Mouse (Mus musculus) lung, postnatal 25 days (tissue): ENCODE data around the gene Ankfn1.

ENCODE experiments used
- DNase-seq: peaks from one replicate; pipeline ENCODE4 v3.0.0; 2022; ENCODE audit warnings: low spot score

Ankfn1 gene

DNA sequence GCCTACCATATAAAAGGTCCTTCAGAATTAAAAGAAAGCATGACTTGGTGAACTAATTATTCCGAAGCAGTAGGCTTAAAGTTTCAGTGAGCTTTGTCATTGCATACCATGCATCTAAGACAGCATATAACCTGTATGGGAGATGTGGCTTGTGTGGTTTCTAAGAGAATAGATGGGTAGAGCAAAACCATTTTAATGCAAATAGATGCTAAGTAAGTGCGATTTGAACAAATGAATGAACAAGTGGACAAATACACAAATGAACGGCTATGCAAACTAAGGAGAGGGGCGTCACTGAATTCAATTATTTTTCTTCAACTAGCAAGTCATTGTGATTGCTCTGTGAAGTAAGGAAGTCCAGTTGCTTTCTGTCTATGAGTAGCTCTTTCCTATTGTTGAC is 198.3 kb downstream of the Ankfn1 start:
- DNase-seq: no peak

DNA sequence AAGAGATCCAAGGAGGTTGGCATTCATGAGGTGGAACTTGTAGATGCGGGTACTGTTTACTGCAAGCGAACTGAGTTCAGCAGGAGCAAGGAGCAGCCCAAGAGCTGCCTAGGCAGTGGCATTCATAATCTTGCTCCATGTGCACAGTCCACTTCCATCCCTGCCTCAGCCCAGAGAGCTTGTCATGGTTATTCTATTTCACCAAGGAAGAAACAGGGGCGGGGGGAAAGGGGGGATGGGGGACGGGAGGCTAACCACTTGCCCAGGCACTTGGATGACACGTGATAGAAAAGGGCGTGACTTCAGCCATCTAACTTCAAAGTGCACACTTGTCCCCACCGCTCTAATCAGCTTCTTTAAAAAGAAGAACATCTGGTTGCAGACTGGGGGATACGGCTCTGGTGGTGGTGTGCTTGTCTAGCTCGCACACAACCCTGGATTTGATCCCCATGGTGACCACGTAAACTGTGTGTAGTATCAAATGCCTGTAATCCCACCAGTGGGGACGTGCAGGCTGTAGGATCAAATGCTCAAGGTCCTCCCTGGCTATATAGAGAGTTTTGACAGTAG is 203.1 kb downstream of the Ankfn1 start:
- no peak for DNase-seq

DNA sequence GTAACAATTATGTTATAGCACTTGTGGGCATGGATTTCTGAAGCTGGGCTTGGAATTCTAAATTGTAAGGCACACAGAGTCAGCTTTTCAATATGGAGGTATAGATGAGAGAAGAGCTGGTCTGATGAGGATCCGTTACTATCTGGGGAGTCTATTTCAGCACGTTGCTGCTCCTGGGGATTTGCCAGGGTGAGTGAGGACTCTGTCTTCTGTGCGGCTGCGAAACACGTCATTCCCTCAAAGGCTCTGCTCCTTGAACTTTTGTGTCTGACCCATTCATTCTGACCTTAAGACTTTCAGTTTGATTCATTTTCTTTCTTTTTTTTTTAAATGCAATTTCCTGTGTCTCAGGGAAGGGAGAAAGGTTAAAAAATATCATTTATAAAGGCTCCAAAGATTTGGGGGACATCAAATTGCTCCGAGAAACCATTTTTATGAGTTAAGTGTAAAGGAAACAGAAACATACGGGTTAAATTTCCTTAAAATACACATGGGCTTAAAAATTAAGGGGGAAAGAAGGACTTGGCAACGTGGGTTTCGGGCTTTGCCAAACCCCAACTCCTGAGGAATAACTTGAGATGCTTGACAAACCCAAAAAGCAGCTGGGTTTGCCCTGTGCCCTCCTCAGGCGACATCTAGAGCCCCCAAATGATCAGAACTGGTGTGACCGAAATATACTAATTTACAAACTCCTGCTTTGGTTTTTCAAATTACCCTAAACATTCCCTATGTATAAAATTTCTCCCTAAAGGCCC is 207.9 kb downstream of the Ankfn1 start:
- DNase-seq: no peak

DNA sequence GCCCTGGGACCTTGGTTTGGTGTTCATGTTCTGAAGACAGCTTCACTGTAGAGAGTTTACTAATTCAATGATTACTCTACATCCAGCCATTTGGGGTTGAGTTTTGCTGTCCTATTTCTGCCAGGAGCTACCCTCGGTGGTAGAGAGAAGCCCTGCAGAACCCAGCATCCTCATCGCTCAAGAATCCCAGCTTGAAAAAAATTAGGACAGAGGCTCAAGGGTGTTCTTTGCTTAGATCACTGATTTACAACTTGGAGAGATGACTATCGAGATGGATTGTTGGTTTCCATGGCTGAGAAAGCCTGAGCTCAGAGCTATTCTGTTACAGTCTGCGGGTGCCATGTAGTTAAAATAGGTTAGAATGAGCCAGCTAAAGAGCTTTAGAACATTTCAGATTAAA is 209.2 kb downstream of the Ankfn1 start:
- DNase-seq: no peak

DNA sequence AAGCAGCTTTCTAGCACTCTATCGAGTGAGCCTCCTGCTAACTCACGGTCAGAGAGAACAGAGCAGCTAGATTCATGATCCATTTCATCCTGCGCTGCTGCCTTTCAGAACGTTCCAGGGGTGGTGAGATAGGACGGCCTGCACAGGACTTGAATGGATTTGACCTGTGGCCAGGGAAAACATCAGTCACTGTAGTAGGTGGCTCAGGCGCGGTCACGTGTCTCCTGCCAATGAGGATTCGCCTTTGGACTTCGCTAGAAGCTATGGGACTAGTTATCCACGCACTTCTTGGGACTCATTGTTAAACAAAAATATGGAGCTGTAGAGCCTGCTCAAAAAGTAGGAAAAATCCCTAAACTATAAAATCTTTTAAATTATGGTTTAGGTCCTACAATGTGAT is 226.0 kb downstream of the Ankfn1 start:
- DNase-seq: no peak

DNA sequence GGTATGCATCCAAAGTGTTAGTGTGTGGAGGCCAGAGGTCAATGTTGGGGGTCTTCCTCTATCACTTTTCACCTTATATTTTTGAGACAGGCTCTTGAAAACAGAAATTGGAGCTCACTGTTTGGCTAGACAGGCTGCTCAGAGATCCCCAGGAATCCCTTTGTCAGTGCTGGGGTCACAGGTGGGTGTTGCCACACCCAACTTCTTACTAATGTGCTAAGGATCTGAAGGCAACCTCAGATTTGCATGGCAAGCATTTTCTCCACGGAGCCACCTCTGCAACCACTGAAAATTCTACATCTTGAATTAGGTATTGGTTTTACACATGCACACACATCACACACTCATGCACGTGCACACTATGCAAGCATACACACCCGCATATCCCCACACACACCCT is 226.5 kb downstream of the Ankfn1 start:
- no peak for DNase-seq

DNA sequence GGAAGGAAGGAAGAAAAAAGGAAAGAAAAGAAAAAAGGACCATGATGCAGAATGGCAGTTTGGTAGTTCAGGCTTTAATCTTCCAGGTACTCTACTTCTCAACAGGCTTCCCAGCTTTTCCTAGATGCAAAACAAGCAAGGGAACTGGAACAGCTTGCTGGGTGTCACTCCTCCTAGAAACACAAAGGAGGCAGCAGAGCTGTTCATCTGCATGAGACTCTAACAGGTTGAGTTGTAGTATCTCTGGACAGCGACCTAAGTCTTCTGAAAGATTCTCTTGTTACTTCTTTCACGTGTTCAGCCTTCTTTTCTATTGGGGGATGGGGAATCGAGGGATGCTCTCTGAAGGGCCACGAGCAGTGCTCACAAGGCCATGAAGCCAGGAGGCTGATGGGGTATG is 228.7 kb downstream of the Ankfn1 start:
- DNase-seq: no peak

DNA sequence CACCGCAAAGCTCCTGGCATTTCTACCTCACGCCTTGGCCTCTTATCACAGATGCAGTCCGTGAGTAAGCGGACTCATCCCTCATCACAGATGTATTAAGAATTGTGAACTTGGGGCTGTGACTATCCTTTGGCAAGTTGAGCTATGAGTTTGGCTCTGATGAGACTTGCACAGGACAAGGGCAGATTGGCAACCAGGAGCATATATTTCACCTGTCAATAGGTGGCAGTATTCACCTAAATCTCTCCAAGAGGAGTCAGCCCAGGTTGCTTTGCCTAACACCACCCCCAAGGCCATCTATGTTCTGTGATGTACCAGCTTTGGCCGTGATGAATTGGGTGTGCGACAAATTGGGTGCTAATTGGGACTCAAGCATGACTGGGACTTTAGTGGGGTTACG is 231.3 kb downstream of the Ankfn1 start:
- peak; percentile 59 for DNase-seq

DNA sequence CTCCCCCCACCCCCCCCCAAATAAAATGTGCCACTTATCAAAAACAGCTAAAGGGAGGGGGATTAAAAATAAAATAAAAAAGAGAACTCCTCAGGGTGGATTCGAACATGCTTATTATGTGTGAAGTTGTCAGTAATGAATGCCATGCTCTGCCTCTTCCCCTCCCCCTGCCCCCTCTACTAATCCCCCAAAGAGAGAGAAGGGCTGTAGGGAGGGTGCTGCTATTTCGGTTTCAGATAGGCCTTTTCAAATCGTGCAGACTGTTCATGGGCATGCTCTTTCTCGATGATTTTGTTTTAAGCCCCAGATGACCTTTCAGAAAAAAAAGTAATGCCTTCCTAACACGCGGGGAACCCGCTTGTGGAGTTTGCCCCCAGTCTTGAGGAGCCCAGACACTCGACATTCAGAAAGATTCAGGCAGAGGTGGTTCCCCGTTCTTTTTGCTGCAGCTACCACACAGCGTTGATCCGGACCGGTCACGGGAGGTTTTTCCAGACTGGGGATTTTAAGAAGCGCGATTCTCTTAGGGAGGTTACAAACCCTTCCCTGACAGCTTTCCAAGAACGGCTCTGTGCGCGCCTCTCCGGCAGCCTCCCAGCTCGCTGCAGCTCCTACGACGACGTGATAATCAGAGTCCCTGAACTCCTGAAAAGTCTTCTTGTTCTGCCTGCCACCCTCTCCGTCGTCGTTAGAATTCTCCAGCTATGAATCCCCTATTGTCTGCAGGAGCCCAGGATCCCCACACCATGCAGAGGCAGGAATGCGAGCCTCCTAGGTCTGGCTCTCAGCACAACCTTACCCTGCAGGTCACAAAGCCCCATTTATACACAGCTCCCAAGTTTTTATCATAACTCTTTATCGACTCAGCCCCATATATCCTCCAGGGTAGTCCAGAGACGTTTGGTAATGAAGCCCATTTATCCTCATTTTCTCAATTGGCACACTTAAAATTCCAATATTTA is 232.3 kb downstream of the Ankfn1 start:
- DNase-seq: no peak

DNA sequence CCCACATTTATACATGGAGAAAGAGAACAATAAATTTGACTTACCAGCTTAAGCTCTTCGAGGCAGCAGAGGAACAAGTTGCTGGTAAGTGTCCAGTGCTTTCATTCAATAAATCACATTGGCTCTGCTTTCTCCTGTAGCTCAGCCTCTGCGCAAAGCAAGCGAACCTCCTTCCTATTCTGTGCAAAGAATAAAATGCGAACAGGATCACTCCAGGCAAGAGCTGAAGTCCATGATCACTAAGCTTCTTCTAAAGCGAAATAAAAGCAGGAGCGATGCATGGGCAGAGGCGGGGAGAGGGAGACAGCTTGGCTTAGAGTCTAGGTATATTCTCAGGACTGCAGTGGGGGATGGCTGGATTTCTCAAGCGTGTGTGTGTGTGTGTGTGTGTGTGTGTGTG is 239.1 kb downstream of the Ankfn1 start:
- no peak for DNase-seq

DNA sequence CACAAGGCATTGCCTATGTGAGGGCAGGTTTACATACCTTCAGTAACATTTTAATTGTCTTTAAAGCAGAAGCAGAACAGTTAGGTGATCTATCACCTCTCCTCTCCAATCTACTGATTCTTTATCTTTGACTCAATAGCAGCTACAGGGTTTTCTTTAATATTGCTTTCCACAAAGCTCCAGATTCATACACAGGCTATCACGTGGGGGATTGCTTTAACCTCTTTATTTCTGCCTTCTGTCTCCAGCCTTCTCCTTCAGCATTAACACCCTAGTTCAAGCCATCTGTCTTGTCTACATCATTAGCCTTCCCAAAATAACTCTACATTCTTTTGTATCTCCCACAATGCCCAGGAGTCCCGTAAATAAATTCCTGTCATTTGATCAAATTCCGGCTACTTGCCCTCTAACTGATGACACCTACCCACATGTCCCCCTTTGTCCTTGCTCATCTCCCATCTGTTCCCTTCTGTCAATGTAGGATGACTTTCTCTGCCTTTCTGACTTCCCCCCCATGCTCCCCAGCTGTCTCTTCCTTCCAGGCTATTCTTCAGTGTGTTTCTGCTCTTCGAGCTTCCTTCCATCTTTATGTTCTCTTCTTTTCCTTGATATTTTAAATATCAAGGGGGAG is 249.5 kb downstream of the Ankfn1 start:
- DNase-seq: no peak

DNA sequence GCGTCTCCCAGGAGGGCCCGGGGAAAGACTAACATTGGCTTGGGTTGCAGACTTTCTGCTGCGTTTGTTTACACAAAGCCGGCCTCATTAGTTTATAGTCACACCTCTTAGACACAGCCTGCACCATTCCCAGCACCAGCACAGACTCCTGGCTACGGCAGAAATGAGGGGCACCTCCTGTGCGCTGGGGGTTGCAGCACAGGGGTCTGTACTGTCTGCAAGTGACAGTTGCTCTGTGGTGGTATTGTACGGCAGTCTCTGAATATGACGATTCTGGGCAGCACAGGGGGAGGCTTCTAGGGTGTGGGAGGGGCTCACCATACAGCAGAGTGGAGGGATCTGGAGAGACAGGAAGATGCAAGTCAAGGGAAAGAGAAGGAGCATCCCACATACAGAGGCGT is 262.0 kb downstream of the Ankfn1 start:
- DNase-seq: no peak

DNA sequence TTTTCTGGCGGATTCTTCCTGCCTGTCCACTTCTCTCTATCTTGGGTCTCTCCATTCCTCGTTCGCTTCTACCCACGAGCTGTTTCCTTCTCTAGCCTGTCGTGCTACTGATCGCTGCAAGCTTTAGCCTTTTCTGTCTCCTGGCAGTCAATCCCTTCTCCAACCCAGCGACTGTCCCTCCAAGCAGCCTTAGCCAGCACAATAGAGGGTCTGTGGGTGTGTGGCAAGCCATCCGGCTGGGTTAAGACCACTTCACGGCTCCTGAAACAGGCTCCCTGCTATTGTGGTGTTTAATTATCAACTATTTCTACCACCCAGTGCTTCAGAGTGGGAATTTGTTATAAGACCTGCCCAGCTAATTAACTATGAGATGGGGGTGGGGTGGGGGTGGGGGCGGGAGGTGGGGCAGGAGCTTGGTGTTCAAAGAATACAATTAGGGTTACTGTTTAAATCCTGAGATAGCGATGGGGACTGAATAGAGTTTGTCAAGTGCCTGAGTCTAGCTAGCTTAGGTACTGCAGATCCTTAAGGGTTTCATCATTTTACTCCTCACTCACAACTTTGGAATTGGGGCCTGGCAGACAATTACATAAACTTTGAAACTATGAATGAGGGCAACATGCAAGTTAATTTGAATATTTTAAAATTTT is 268.7 kb downstream of the Ankfn1 start:
- DNase-seq: no peak

DNA sequence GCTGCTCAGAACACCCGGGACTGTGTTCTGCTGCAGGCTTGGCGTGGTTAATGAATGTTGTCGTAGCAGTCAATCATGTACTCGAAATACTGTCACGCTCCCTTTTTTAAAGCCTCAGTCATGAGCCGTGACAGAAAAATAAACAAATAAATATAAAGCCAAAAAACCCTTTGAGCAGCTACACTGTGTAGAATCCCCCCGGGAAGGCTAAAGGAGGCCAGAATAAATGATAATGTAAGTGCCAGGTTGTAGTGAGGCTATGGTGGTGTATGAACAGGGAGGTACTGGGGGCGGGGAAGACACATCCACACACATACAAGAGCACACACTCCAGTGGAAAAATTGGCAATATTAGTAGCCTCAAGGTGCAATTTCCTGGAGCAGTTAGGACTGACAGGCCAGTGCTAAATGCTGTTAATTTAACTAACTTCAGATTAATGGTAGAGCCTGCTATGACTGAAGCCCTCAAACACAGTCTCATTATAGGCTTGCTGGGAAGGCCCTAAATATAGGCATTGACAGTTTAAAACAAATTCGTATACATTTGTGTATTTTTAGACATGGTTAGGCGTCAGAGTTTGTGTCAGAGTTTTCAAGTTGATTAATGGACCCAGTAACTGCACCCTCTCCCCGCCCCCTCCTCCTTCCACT is 270.7 kb downstream of the Ankfn1 start:
- no peak for DNase-seq

DNA sequence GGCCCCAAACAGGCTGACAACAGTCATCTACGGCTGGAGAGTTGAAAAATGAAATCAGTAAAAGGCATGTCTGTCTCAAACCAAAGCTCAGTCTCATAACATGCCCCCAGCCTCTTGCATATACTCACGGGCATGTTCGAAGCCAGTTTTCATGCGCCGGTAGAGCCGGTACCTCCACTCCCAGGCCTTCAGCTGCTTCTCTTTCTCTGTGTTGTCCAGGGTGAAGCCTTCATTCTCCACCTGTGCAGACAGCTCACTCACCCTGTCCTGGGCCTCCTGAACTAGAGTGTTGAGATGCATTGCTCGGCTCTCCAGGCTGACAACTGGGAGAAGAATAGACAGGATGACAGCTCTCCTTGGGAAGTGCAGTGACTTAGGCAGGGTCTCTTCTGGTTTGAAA is 272.4 kb downstream of the Ankfn1 start:
- DNase-seq: no peak

DNA sequence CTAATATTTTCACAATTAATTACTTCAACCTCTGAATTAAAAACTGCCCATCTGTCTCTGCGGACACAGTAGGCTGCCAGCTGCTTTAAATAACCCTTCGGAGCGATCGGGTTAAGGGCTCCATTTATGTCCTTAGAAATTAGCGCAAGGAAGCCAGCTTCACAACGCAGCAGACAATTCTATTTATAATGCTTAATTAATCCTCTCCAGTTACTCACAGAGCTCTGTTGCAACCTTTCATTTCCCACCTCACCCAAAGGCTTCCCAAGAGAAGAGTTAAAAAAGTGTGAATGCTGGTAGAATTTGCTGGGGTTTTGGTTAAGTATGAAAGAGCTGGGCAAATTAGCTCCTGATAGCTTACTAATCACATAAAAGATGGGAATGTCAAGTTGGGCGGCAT is 275.7 kb downstream of the Ankfn1 start:
- no peak for DNase-seq

DNA sequence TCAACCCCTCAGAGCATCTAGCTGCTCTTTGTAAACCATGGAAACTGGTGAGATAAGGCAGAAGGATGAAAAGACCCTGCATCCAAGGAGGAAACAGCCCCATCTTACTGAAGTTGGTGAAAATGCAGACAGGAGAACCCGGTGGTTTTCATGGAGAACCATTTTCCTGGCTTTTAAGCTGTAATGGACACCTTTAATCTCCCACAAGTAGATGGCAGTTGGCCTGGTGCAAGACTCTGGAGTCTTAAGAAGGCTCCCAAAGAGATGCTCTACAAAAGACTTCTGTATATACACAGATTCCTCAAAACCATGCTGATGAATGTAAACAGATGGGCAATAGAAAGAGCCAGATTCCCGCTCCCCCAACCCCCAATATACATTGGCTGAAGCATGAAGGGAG is 276.5 kb downstream of the Ankfn1 start:
- DNase-seq: no peak

DNA sequence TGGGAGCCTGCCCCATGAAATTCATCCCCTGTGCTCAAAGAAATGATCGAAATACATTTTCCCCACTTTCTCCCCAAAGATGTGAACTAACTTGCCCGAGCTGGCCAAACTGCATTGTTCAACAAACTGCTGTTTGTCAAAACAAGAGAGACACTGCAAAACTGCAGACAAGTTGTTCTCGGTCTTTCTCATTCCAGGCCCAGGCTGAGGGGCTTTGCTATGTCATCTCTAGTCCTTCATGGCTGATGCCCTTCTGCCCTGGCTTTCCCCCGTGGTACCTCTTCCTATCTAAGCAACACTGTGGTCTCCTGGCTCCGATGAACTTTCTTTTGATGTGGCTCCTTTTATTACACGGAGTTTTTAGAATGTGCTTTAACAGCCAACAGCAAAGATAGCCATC is 296.4 kb downstream of the Ankfn1 start:
- no peak for DNase-seq

DNA sequence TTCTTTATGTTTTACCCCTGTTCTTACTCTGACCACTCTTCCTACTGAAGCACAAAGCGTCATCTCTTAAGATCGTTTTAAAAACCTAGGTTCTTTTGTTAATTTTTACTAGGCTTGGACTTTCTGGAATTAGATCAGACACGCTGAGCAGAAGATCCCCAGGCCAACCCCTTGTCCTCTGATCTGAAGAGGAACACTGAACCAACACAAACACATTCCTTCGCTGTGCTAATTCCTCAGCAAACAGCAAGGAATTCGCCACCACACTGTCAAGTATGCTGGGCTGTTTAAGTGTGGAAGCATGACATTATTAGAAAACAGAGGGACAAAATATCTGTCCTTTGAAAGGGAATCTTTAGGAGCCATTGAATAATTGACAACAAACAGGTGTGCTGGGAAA is 300.5 kb downstream of the Ankfn1 start:
- DNase-seq: no peak

DNA sequence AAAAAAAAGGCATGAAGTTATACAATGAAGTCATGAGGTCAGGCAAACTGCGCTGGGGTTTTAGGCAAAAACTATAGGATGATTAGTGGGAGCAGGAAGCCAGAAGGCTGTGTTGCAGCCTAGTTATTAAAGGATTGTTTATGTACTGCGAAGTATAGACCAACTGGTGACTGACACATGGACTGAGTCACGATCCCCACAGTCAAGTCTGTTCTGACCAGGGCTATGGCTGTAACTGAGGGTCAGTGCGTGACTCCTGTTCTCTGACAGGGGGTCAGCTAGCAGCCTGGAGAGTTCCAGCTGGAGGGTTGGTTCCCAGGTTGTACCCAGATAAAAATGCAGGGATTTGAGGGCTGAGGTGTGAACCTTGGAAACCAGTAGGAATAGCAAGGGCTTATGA is 301.4 kb downstream of the Ankfn1 start:
- no peak for DNase-seq

DNA sequence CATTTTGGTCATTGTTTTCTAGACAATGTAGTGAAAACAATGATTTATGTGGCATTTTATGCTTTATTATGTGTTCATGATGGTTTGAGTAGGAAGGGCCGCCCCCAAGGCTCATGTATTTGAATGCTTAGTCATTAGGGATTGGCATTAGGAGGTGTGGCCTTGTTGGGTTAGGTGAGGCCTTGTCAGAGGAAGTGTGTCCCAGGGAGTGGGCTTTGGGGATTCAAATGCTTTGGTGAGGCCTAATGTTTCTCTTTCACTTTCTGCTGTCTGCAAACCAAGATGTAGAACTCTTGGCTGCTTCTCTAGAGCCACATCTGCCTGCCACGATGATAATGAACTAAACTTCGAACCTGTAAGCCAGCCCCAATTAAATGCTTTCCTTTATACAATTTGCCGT is 304.6 kb downstream of the Ankfn1 start:
- no peak for DNase-seq

DNA sequence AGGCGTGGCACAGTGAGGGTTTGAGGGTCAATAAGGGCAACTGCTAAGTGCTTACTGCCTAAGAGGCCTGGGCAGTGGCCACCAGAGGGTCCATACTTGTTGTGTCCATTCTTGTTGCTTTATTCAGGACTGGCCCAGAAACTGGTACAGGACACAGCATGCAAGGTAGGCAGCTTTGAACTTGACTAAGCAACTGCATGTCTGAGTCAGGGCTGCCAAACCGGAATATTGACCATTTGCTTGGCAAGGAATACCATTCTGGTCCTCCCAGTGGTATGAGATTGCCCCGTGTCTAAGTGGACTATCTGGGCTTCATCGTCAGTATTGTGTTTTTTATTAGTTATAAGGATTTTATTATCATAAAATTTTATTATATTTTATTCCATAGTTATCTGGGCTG is 312.1 kb downstream of the Ankfn1 start:
- DNase-seq: no peak
